Mouse (Mus musculus) MEL (cell line): ENCODE measurements around the gene Gm49383.

ENCODE experiments used
- CTCF ChIP-seq, 3 experiments: IDR thresholded peaks in 2 of 3; conservative IDR thresholded peaks in 1 of 3; 2 replicates each; pipeline ENCODE4 v1.5.1; 2011 to 2012; ENCODE audit warnings: low read length in 3 of 3, low read depth in 2 of 3, mild to moderate bottlenecking in 2 of 3, improper control_type of control experiment in 1 of 3, inconsistent platforms in 1 of 3, mixed read lengths in 1 of 3, moderate library complexity in 1 of 3; ENCODE audit not compliant: control insufficient read depth in 1 of 3, insufficient read depth in 1 of 3, poor library complexity in 1 of 3, severe bottlenecking in 1 of 3
- EP300 ChIP-seq, 2 experiments: IDR thresholded peaks; 2 replicates each; pipeline ENCODE4 v1.6.1; 2011; ENCODE audit warnings: improper control_type of control experiment in 2 of 2, low read length in 2 of 2, low read depth in 1 of 2, mild to moderate bottlenecking in 1 of 2
- HCFC1 ChIP-seq: IDR thresholded peaks from 2 replicates; pipeline ENCODE4 v1.6.1; 2012; ENCODE audit warnings: low read depth, mild to moderate bottlenecking, inconsistent platforms, low read length, improper control_type of control experiment, moderate library complexity
- MYB ChIP-seq: IDR thresholded peaks from 2 replicates; pipeline ENCODE4 v1.6.1; 2011; ENCODE audit warnings: mild to moderate bottlenecking, low read depth, low read length, improper control_type of control experiment
- MYC ChIP-seq: IDR thresholded peaks from 2 replicates; pipeline ENCODE4 v1.6.1; 2011; ENCODE audit warnings: low read depth, mild to moderate bottlenecking, low read length, improper control_type of control experiment, moderate library complexity
- NELFE ChIP-seq: IDR thresholded peaks from 2 replicates; pipeline ENCODE4 v1.6.1; 2011; ENCODE audit warnings: low read depth, low read length, improper control_type of control experiment
- POLR2A ChIP-seq, 2 experiments: IDR thresholded peaks; 2 replicates each; pipeline ENCODE4 v1.6.1; 2011 to 2012; ENCODE audit warnings: low read length in 2 of 2, mild to moderate bottlenecking in 2 of 2, control low read depth in 1 of 2, improper control_type of control experiment in 1 of 2, low read depth in 1 of 2, moderate library complexity in 1 of 2; ENCODE audit not compliant: control insufficient read depth in 1 of 2, insufficient read depth in 1 of 2, poor library complexity in 1 of 2
- POLR2AphosphoS2 ChIP-seq: IDR thresholded peaks from 2 replicates; pipeline ENCODE4 v1.6.1; 2011; ENCODE audit warnings: low read length, improper control_type of control experiment
- RAD21 ChIP-seq: IDR thresholded peaks from 2 replicates; pipeline ENCODE4 v1.6.1; 2011; ENCODE audit warnings: mild to moderate bottlenecking, low read depth, low read length, improper control_type of control experiment
- USF1 ChIP-seq: IDR thresholded peaks from 2 replicates; pipeline ENCODE4 v1.6.1; 2014; ENCODE audit warnings: low read depth, mild to moderate bottlenecking, inconsistent platforms, low read length, improper control_type of control experiment, moderate library complexity

GRCm38 (mm10) chr12:69213186-69213777 lies 16.4 kb upstream of the Gm49383 start:
- TF ChIP-seq CTCF (IDR thresholded peaks at IDR 0.05 in 2 of 3, conservative IDR thresholded peaks at IDR 0.05 in 1 of 3; ENCODE audit: control insufficient read depth in 1 of 3, insufficient read depth in 1 of 3, low read depth in 2 of 3, low read length in 3 of 3, poor library complexity in 1 of 3, severe bottlenecking in 1 of 3) (peak in 1 of 3 experiments; percentile 30; a peak in 2 of 6 replicates), POLR2A (IDR thresholded peaks at IDR 0.05; ENCODE audit: control insufficient read depth in 1 of 2, insufficient read depth in 1 of 2, low read depth in 1 of 2, low read length in 2 of 2, poor library complexity in 1 of 2) (no peak), EP300 (IDR thresholded peaks at IDR 0.05; ENCODE audit: low read depth in 1 of 2, low read length in 2 of 2) (no peak), RAD21 (no peak), POLR2AphosphoS2 (no peak), MYB (no peak), NELFE (no peak), MYC (no peak), USF1 (no peak), HCFC1 (no peak)
